Mouse (Mus musculus): Measurements from ENCODE around the gene Bcl6b. TPM values are rescaled to one million over a fixed set of nuclear protein-coding genes. Genes with fewer than 3 reads are reported as not detected.
A peak's percentile ranks its signal among the peaks of the same experiment; 100 is the strongest.

Bcl6b gene
- polyA plus RNA-seq, 1 experiment from 2014 or later = 5.0 TPM

DNA sequence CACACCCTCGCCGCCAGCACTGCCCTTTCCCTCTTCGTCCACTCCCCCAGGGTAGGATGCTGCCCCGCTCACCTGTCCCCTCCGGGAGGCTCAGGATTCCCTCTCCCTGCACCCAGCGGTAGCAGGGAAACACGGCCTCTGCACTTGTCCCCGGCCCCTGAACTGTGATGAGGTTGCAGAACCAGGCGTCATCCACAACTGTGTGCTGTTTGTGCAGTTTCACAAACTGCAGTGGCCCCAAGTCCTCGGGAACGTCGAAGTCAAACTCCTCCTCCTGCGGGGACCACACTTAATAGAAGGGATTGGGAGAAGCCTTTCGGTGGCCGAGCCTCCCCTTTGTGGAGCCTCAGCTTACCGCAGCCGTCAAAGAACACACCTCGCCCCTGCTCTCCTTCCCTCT, 24.7 kb upstream of the Bcl6b start:
- 5% methylated on average over 18 of the region's 18 CpGs for WGBS
- peaks cover 34% of the 10 kb centered on the region for H3K27me3 ChIP-seq (ENCODE audit: control insufficient read depth, insufficient read depth, low read length)

DNA sequence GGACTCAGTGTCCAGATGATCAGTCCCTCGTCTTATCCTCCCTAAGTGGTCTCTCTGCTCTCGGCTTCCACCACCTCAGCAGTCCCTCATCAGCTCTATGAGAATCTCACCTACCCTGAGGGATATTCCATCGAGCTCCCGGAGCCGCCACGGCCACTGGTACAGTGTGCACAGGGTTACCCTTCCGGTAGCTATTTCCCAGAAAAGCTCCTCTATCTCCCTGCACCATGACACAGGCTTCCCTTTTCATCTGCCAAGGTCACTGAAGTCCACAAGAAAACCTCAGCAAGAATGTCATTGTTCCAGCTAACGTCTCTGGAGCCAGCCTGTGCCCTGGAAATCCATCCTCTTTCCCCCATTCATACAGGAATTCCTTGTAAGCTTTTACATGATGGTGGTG, 22.3 kb upstream of the Bcl6b start:
- no peak for DNase-seq (ENCODE audit: low spot score)
- Histone ChIP-seq H3K9ac (ENCODE audit: low read depth, low read length) (no peak overlapping the region), H3K4me1 (replicated peaks; ENCODE audit: control insufficient read depth, insufficient read depth, low read length) (no peaks in the 10 kb centered on the region; the same call in 1 of the 2 replicates), H3K4me3 (ENCODE audit: low read depth, low read length) (no peak overlapping the region), H3K36me3 (ENCODE audit: control insufficient read depth, insufficient read depth, low read length) (no peaks in the 10 kb centered on the region), H3K9me3 (ENCODE audit: control insufficient read depth, low read length) (no peaks in the 10 kb centered on the region), H3K27me3 (ENCODE audit: control insufficient read depth, insufficient read depth, low read length) (peaks cover 34% of the 10 kb centered on the region), H3K27ac (ENCODE audit: low read depth, low read length) (no peak overlapping the region), H3K4me2 (replicated peaks; ENCODE audit: low read depth, low read length) (no peak overlapping the region)
- no peak for ATAC-seq (ENCODE audit: low FRiP score)
- WGBS = 84% methylated on average over 8 of the region's 8 CpGs

More for the DNA sequence above, 24.7 kb upstream of the Bcl6b start:
- Histone ChIP-seq H3K27ac (ENCODE audit: low read depth, low read length) (no peak overlapping the region), H3K4me1 (replicated peaks; ENCODE audit: control insufficient read depth, insufficient read depth, low read length) (no peaks in the 10 kb centered on the region; the same call in 1 of the 2 replicates), H3K4me3 (ENCODE audit: low read depth, low read length) (peak overlapping the region; percentile 19; the same call in 1 of the 2 replicates), H3K4me2 (replicated peaks; ENCODE audit: low read depth, low read length) (peak overlapping the region; percentile 42; the same call in 1 of the 2 replicates), H3K9me3 (ENCODE audit: control insufficient read depth, low read length) (no peaks in the 10 kb centered on the region), H3K9ac (ENCODE audit: low read depth, low read length) (no peak overlapping the region), H3K36me3 (ENCODE audit: control insufficient read depth, insufficient read depth, low read length) (no peaks in the 10 kb centered on the region)
- no peak for ATAC-seq (ENCODE audit: low FRiP score)
- DNase-seq (ENCODE audit: low spot score) = no peak

DNA sequence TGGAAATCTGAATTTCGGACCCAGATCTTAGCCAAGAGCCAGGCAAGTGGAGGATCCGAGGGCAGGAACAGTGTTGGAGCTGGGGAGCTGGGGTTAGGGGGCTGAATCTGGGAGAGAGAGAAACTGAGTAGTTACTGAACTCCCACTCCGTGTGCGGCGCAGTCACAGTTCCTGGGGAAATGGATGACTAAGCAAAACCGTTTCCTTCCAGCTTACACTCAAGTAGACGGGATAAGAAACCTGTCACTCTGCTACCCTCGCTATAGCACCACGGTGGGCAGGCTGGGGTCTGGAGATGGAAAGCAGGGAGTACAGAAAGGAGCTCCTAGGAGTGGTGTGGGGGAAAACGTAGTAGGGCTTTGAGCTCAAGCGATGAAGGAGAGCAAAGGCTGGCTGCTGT, 20.6 kb upstream of the Bcl6b start:
- H3K27ac ChIP-seq (ENCODE audit: low read depth, low read length) = no peak overlapping the region
- H3K9ac ChIP-seq (ENCODE audit: low read depth, low read length) = no peak overlapping the region
- H3K9me3 ChIP-seq (ENCODE audit: control insufficient read depth, low read length) = no peaks in the 10 kb centered on the region
- peaks cover 30% of the 10 kb centered on the region for H3K27me3 ChIP-seq (ENCODE audit: control insufficient read depth, insufficient read depth, low read length)
- no peaks in the 10 kb centered on the region; the same call in 1 of the 2 replicates for H3K4me1 ChIP-seq (replicated peaks; ENCODE audit: control insufficient read depth, insufficient read depth, low read length)
- H3K4me3 ChIP-seq (ENCODE audit: low read depth, low read length) = no peak overlapping the region
- DNase-seq (ENCODE audit: low spot score) (no peak), ATAC-seq (ENCODE audit: low FRiP score) (no peak)
- WGBS = 76% methylated on average over 11 of the region's 11 CpGs
- no peak overlapping the region for H3K4me2 ChIP-seq (replicated peaks; ENCODE audit: low read depth, low read length)
- H3K36me3 ChIP-seq (ENCODE audit: control insufficient read depth, insufficient read depth, low read length) = no peaks in the 10 kb centered on the region

DNA sequence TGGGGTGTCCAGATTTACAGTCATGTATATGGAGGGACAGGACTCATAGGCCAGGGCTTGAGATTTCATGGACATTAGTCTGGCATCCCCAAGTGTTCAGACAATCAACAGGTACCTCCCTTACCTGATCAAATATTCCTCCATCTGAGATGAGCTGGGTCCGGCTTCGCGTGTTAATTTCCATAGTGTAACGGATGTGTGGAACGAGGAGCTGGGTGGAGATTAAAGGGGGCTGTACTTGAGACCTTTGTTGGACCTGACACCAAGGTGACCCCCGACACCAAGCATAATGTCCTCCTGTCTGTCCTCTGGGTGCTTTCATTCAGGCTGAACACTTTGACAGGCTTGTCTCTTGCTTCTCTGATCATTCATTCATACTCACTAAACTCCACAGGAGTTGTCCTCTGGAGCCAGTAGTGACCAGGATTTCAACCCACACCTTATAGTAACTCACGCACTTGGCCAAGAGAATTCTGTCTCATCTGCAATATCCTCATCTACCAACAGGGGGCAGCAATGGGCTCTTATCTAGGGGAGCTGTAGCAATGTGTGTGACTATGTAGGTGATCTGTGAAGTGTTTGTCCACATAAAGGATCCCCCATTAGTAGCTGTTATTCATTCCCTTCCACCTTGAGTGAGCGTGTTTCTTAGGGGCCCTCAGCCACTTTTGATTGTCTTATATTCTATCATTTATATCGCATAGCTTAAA, 17.7 kb upstream of the Bcl6b start:
- Histone ChIP-seq H3K4me1 (replicated peaks; ENCODE audit: control insufficient read depth, insufficient read depth, low read length) (no peaks in the 10 kb centered on the region), H3K9ac (ENCODE audit: low read depth, low read length) (no peak overlapping the region), H3K4me3 (ENCODE audit: low read depth, low read length) (no peak overlapping the region), H3K4me2 (replicated peaks; ENCODE audit: low read depth, low read length) (no peak overlapping the region), H3K9me3 (ENCODE audit: control insufficient read depth, low read length) (no peaks in the 10 kb centered on the region), H3K36me3 (ENCODE audit: control insufficient read depth, insufficient read depth, low read length) (no peaks in the 10 kb centered on the region), H3K27ac (ENCODE audit: low read depth, low read length) (no peak overlapping the region), H3K27me3 (ENCODE audit: control insufficient read depth, insufficient read depth, low read length) (peaks cover 2% of the 10 kb centered on the region)
- peak; percentile 82 for DNase-seq (ENCODE audit: low spot score)
- 47% methylated on average over 9 of the region's 9 CpGs for WGBS
- no peak for ATAC-seq (ENCODE audit: low FRiP score)

DNA sequence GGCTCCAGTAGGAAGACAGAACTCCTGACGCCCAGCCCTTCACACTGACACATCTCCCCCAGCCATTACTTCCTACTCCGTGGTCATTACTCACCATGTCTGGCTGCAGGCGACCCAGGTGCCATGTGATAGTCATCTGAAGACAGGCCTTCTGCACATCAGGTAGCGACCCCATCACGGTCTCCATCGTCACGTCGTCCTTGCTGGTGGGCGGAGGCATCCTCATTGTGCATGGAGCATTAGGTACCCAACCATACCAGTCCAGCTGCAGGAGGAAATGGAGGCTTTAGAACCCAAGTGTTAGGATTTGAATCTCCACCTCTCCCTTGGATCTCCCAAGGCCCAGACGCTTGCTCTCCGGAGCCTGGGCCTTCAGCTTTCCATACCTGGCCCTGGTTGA, 13.0 kb upstream of the Bcl6b start:
- ATAC-seq (ENCODE audit: low FRiP score) = no peak
- 69% methylated on average over 11 of the region's 11 CpGs for WGBS

DNA sequence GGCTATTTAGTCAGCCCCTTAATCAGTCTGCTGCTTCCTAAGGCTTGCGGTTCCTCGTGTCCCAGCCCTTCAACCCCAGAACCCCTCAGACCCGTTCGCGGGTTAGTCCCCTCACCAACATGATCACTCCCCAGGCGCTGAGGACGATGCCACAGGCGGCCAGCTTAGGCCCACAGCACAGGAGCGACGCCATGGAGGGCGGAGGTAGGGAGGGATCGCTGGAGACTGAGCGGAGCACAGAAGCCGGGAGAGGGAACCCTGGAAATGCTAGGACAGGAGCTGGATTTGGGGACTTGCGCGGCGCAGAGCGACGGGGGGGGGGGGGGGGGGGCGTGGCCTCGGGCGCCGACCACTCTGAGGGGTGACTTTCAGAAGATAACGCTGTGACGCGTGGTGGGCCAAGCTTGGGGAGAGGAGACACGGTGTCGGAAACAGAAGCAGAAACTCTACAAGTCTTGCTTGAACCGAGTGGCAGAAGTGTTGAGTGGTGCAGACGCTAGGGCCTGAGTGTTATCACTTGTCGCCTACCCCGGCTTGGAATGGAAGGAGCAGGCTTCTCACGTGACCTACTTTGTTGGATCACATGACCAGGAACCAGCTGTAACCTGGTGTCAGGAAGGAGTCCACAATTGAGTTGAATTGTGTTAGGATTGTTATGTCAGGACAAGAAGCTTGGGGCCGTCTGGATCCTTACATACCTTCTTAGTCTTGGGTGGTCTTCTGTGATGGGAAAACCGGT, 10.1 kb upstream of the Bcl6b start, which contains the start of the genes Gm21988 and Rnasek:
Gene Gm21988 (minus strand): TSS at position 290 of the 739 bp plus-strand sequence.
Gene Rnasek (minus strand): TSS at position 302 of the 739 bp plus-strand sequence.
- ATAC-seq (ENCODE audit: low FRiP score) (peak; percentile 61), DNase-seq (ENCODE audit: low spot score) (peak; percentile 87)
- Histone ChIP-seq H3K4me1 (replicated peaks; ENCODE audit: control insufficient read depth, insufficient read depth, low read length) (peaks cover 8% of the 10 kb centered on the region), H3K27me3 (ENCODE audit: control insufficient read depth, insufficient read depth, low read length) (no peaks in the 10 kb centered on the region), H3K36me3 (ENCODE audit: control insufficient read depth, insufficient read depth, low read length) (no peaks in the 10 kb centered on the region), H3K9me3 (ENCODE audit: control insufficient read depth, low read length) (no peaks in the 10 kb centered on the region), H3K27ac (ENCODE audit: low read depth, low read length) (peak within 1 kb of the TSS; percentile 63), H3K4me3 (ENCODE audit: low read depth, low read length) (peak within 1 kb of the TSS; percentile 91), H3K4me2 (replicated peaks; ENCODE audit: low read depth, low read length) (peak within 1 kb of the TSS; percentile 94), H3K9ac (ENCODE audit: low read depth, low read length) (peak within 1 kb of the TSS; percentile 88)
- WGBS = under 1% methylated on average over 27 of the region's 35 CpGs

More for the DNA sequence above, 13.0 kb upstream of the Bcl6b start:
- H3K9me3 ChIP-seq (ENCODE audit: control insufficient read depth, low read length) = no peaks in the 10 kb centered on the region
- H3K36me3 ChIP-seq (ENCODE audit: control insufficient read depth, insufficient read depth, low read length) = no peaks in the 10 kb centered on the region
- H3K4me3 ChIP-seq (ENCODE audit: low read depth, low read length) = no peak overlapping the region
- H3K4me1 ChIP-seq (replicated peaks; ENCODE audit: control insufficient read depth, insufficient read depth, low read length) = peaks cover 3% of the 10 kb centered on the region
- H3K27me3 ChIP-seq (ENCODE audit: control insufficient read depth, insufficient read depth, low read length) = no peaks in the 10 kb centered on the region; the same call in 1 of the 2 replicates
- no peak overlapping the region for H3K27ac ChIP-seq (ENCODE audit: low read depth, low read length)
- no peak overlapping the region for H3K4me2 ChIP-seq (replicated peaks; ENCODE audit: low read depth, low read length)
- DNase-seq (ENCODE audit: low spot score) = no peak
- H3K9ac ChIP-seq (ENCODE audit: low read depth, low read length) = no peak overlapping the region

DNA sequence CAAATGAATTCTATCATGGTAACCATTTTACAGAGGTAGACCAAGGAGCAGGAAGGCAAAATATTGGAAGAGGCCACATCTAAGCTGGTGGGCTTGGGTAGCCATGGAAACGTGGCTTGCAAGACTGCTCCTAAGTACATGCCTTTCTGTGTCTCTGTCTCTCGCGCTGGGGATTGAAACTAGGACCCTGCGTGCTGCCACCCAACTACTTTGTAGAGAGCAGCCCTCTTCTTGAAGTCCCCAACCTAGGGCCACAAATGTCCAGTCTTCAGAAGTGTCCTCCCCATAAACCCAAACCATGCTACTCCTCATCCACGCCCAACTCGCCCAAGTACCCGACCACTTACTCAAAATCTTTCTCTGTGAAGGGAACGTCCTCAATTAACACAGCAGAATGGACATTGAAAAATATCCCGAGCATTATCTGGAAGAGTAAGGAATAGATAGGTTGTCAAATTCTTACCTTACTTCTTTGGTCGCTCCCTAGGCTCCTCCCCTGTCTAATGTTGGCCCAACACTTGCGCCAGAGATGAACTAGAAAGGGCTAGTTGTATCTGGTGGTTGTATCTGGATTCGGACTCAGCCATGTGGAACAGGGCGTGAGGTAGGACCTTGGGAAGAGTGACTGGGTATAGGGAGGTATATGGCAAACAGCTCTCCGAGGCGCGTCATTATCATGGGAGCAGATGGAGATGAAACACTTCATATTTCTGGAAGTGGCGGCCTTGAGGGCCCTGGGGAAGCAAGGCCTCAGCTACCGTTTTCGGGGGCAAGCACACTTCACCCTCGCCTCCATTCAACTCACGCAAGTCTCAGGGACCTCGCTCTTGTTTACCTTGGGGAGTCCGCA, 9.2 kb upstream of the Bcl6b start:
- peaks cover 8% of the 10 kb centered on the region for H3K4me1 ChIP-seq (replicated peaks; ENCODE audit: control insufficient read depth, insufficient read depth, low read length)
- DNase-seq (ENCODE audit: low spot score) (no peak), ATAC-seq (ENCODE audit: low FRiP score) (no peak)
- H3K9me3 ChIP-seq (ENCODE audit: control insufficient read depth, low read length) = no peaks in the 10 kb centered on the region
- H3K27me3 ChIP-seq (ENCODE audit: control insufficient read depth, insufficient read depth, low read length) = no peaks in the 10 kb centered on the region
- peak overlapping the region; percentile 88 for H3K9ac ChIP-seq (ENCODE audit: low read depth, low read length)
- WGBS = 13% methylated on average over 23 of the region's 23 CpGs
- peak overlapping the region; percentile 78 for H3K27ac ChIP-seq (ENCODE audit: low read depth, low read length)
- H3K4me3 ChIP-seq (ENCODE audit: low read depth, low read length) = peak overlapping the region; percentile 91
- H3K4me2 ChIP-seq (replicated peaks; ENCODE audit: low read depth, low read length) = peak overlapping the region; percentile 94
- no peaks in the 10 kb centered on the region for H3K36me3 ChIP-seq (ENCODE audit: control insufficient read depth, insufficient read depth, low read length)

DNA sequence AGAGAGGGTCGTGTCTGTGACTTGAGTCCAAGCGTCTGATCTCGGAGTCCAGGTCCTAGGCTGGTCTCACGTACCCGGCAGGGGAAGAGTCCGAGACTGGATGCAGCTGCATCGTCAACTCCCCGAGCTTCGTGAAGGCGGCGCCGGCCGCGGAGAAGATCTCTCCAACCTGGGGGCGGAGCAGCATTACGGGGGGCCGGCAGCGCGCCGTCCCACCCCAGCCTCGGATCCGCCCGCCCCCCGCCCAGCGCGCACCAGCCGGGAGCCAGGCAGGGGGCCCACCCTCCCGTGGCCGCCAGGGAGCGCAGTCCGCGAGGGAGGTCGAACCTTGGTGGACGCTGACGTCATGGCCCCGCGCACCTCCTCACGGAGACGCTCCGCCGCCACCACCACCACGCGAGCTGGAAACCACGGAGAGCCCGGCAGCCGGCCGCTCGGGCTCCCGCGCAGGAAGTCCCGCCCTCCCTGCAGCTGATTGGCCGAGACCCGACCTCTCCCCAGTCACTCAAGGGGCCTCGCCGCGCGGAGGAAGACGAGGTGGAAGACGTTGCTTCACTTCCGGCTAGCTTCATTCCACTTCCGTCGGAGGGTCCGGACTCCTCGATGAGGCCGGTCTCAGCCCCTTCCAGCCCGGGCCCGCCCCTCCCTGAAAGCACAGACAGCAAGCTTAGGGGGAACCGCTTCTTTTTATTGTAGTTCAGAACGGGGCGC, 8.0 kb upstream of the Bcl6b start, which contains the start of gene 0610010K14Rik:
Gene 0610010K14Rik (minus strand): TSS at position 458 of the 711 bp plus-strand sequence.
- WGBS = under 1% methylated on average over 52 of the region's 70 CpGs
- H3K4me1 ChIP-seq (replicated peaks; ENCODE audit: control insufficient read depth, insufficient read depth, low read length) = peaks cover 8% of the 10 kb centered on the region

More for the DNA sequence above, 8.0 kb upstream of the Bcl6b start, which contains the start of gene 0610010K14Rik:
- Histone ChIP-seq H3K4me2 (replicated peaks; ENCODE audit: low read depth, low read length) (peak within 1 kb of the TSS; percentile 94), H3K9ac (ENCODE audit: low read depth, low read length) (peak within 1 kb of the TSS; percentile 88), H3K4me3 (ENCODE audit: low read depth, low read length) (peak within 1 kb of the TSS; percentile 91), H3K27ac (ENCODE audit: low read depth, low read length) (peak within 1 kb of the TSS; percentile 78), H3K27me3 (ENCODE audit: control insufficient read depth, insufficient read depth, low read length) (no peaks in the 10 kb centered on the region), H3K9me3 (ENCODE audit: control insufficient read depth, low read length) (no peaks in the 10 kb centered on the region), H3K36me3 (ENCODE audit: control insufficient read depth, insufficient read depth, low read length) (no peaks in the 10 kb centered on the region)
- peak; percentile 94 for ATAC-seq (ENCODE audit: low FRiP score)
- peak; percentile 97 for DNase-seq (ENCODE audit: low spot score)

Data from hindbrain, embryonic 11.5 days (tissue).